Mouse (Mus musculus) hindbrain, embryonic 14.5 days (tissue): ENCODE results near the gene Ccz1. TPM values are rescaled to one million over a fixed set of nuclear protein-coding genes. Genes with fewer than 3 reads are reported as not detected.

ENCODE experiments used
- ATAC-seq: fragments of 200-750 bp; cut with Nextera tagmentation; 2 replicates; pipeline ENCODE4 v1.8.0; 2017; ENCODE audit warnings: moderate number of reproducible peaks, mild to moderate bottlenecking, moderate TSS enrichment, moderate library complexity; ENCODE audit not compliant: low FRiP score
- DNase-seq: peaks from one replicate; pipeline ENCODE4 v3.0.0-alpha.2; 2015; ENCODE audit warnings: low spot score
- H3K27ac ChIP-seq: fragments of 300-500 bp; sonication (generic); 2 replicates; pipeline ENCODE4 v1.5.1; 2014; ENCODE audit warnings: mild to moderate bottlenecking, moderate library complexity
- H3K27me3 ChIP-seq: fragments of 300-500 bp; sonication (generic); 2 replicates; pipeline ENCODE4 v1.6.1; 2014; ENCODE audit warnings: mild to moderate bottlenecking, low read length, mixed read lengths; ENCODE audit not compliant: control insufficient read depth, insufficient read depth
- H3K36me3 ChIP-seq: fragments of 300-500 bp; sonication (generic); replicated peaks from 2 replicates; pipeline ENCODE4 v1.6.1; 2014; ENCODE audit not compliant: control insufficient read depth, insufficient read depth
- H3K4me1 ChIP-seq: fragments of 300-500 bp; sonication (generic); replicated peaks from 2 replicates; pipeline ENCODE4 v1.6.1; 2014; ENCODE audit warnings: antibody characterized with exemption, low read length, mixed read lengths; ENCODE audit not compliant: control insufficient read depth, insufficient read depth
- H3K4me2 ChIP-seq: fragments of 300-500 bp; sonication (generic); replicated peaks from 2 replicates; pipeline ENCODE4 v1.6.1; 2014; ENCODE audit warnings: mild to moderate bottlenecking, moderate library complexity
- H3K4me3 ChIP-seq: fragments of 300-500 bp; sonication (generic); replicated peaks from 2 replicates; pipeline ENCODE4 v1.5.1; 2014; ENCODE audit warnings: mild to moderate bottlenecking, low read length
- H3K9ac ChIP-seq: fragments of 300-500 bp; sonication (generic); 2 replicates; pipeline ENCODE4 v1.6.1; 2014
- H3K9me3 ChIP-seq: fragments of 300-500 bp; sonication (generic); 2 replicates; pipeline ENCODE4 v1.6.1; 2016; ENCODE audit warnings: low read length; ENCODE audit not compliant: control insufficient read depth
- WGBS: fragments of 180-500 bp; shearing (Covaris S2); extraction: QIAGEN DNeasy Blood & Tissue Kit; methylation state at CpG from one replicate; pipeline ENCODE4 v1.1.7; 2014; 5-methylcytosine and 5-hydroxymethylcytosine counted together
- polyA plus RNA-seq: library from polyadenylated mRNA; unstranded; fragments of >200 nt; fragmentation: Nextera tagmentation; extraction: Ambion mirVana; gene quantifications from 2 replicates; pipeline ENCODE4 v1.2.1, GENCODE M21; 2014

Gene Ccz1
- polyA plus RNA-seq: 83.0 and 83.3 TPM in 2 replicates

GRCm38 (mm10) chr5:144014551-144015311 lies at the start of gene Ccz1:
TSS of gene Ccz1 (minus strand) at chr5:144014877.
- ATAC-seq: peak; percentile 99
- peak; percentile 83 for DNase-seq
- Histone ChIP-seq H3K27ac (peak within 1 kb of the TSS; percentile 79), H3K4me1 (peaks cover 7% of the 10 kb centered on the region; the same call in 1 of the 2 replicates), H3K9ac (peak within 1 kb of the TSS; percentile 78), H3K36me3 (peaks cover 29% of the 10 kb centered on the region), H3K9me3 (no peaks in the 10 kb centered on the region), H3K4me3 (peak within 1 kb of the TSS; percentile 90), H3K27me3 (no peaks in the 10 kb centered on the region), H3K4me2 (peak within 1 kb of the TSS; percentile 60)
- WGBS: 4% methylated on average over 46 of the region's 47 CpGs

GRCm38 (mm10) chr5:144064093-144064492 lies 49.4 kb upstream of the Ccz1 start:
- DNase-seq: no peak
- Histone ChIP-seq H3K27ac (no peak overlapping the region), H3K36me3 (no peaks in the 10 kb centered on the region), H3K4me3 (no peak overlapping the region), H3K9ac (no peak overlapping the region), H3K4me2 (no peak overlapping the region), H3K9me3 (peaks cover 3% of the 10 kb centered on the region; the same call in 1 of the 2 replicates), H3K27me3 (no peaks in the 10 kb centered on the region), H3K4me1 (no peaks in the 10 kb centered on the region)
- no peak for ATAC-seq
- WGBS: 65% methylated on average over 5 of the region's 5 CpGs

- Histone ChIP-seq H3K27me3 (no peaks in the 10 kb centered on the region), H3K36me3 (no peaks in the 10 kb centered on the region), H3K9ac (no peak overlapping the region), H3K9me3 (no peaks in the 10 kb centered on the region), H3K4me2 (no peak overlapping the region), H3K4me1 (no peaks in the 10 kb centered on the region), H3K27ac (no peak overlapping the region), H3K4me3 (no peak overlapping the region)
- DNase-seq (no peak), ATAC-seq (no peak)
- 90% methylated on average over 6 of the region's 6 CpGs for WGBS
These were observed 39.7 kb upstream of the Ccz1 start for GRCm38 (mm10) chr5:144054340-144054739.

GRCm38 (mm10) chr5:144053450-144053849 lies 38.8 kb upstream of the Ccz1 start:
- Histone ChIP-seq H3K27ac (no peak overlapping the region), H3K9ac (no peak overlapping the region), H3K4me1 (no peaks in the 10 kb centered on the region), H3K27me3 (no peaks in the 10 kb centered on the region), H3K9me3 (no peaks in the 10 kb centered on the region), H3K36me3 (no peaks in the 10 kb centered on the region), H3K4me2 (no peak overlapping the region), H3K4me3 (no peak overlapping the region)
- 44% methylated on average over 3 of the region's 3 CpGs for WGBS
- DNase-seq: no peak
- no peak for ATAC-seq

- no peak overlapping the region for H3K4me2 ChIP-seq
- H3K27me3 ChIP-seq: no peaks in the 10 kb centered on the region
- no peak for DNase-seq
These were observed 36.6 kb upstream of the Ccz1 start for GRCm38 (mm10) chr5:144051268-144051667.

GRCm38 (mm10) chr5:144049881-144050280 lies 35.2 kb upstream of the Ccz1 start:
- ATAC-seq (no peak), DNase-seq (no peak)
- H3K36me3 ChIP-seq: no peaks in the 10 kb centered on the region
- no peaks in the 10 kb centered on the region for H3K9me3 ChIP-seq
- H3K27me3 ChIP-seq: no peaks in the 10 kb centered on the region
- WGBS: 80% methylated on average over 3 of the region's 3 CpGs
- H3K4me2 ChIP-seq: no peak overlapping the region
- H3K4me1 ChIP-seq: no peaks in the 10 kb centered on the region
- H3K4me3 ChIP-seq: no peak overlapping the region
- H3K27ac ChIP-seq: no peak overlapping the region
- H3K9ac ChIP-seq: no peak overlapping the region

More at GRCm38 (mm10) chr5:144051268-144051667, 36.6 kb upstream of the Ccz1 start:
- H3K27ac ChIP-seq: no peak overlapping the region
- H3K4me3 ChIP-seq: no peak overlapping the region
- H3K9ac ChIP-seq: no peak overlapping the region
- ATAC-seq: no peak
- H3K9me3 ChIP-seq: no peaks in the 10 kb centered on the region
- no peaks in the 10 kb centered on the region for H3K36me3 ChIP-seq
- H3K4me1 ChIP-seq: no peaks in the 10 kb centered on the region

GRCm38 (mm10) chr5:144047324-144047723 lies 32.6 kb upstream of the Ccz1 start:
- Histone ChIP-seq H3K9me3 (no peaks in the 10 kb centered on the region), H3K27ac (peak overlapping the region; percentile 54; the same call in 1 of the 2 replicates), H3K4me3 (no peak overlapping the region), H3K9ac (no peak overlapping the region), H3K4me2 (no peak overlapping the region), H3K27me3 (no peaks in the 10 kb centered on the region), H3K36me3 (no peaks in the 10 kb centered on the region), H3K4me1 (no peaks in the 10 kb centered on the region)
- DNase-seq (peak; percentile 33), ATAC-seq (no peak)
- WGBS: 54% methylated on average over 13 of the region's 13 CpGs

GRCm38 (mm10) chr5:144043166-144043565 lies 28.5 kb upstream of the Ccz1 start:
- H3K27ac ChIP-seq: no peak overlapping the region
- H3K9me3 ChIP-seq: no peaks in the 10 kb centered on the region
- no peaks in the 10 kb centered on the region for H3K4me1 ChIP-seq
- DNase-seq: no peak
- H3K9ac ChIP-seq: no peak overlapping the region
- H3K4me2 ChIP-seq: no peak overlapping the region
- H3K4me3 ChIP-seq: no peak overlapping the region
- WGBS: 89% methylated on average over 11 of the region's 11 CpGs
- no peak for ATAC-seq
- no peaks in the 10 kb centered on the region for H3K27me3 ChIP-seq
- no peaks in the 10 kb centered on the region for H3K36me3 ChIP-seq

- no peak overlapping the region for H3K9ac ChIP-seq
- 44% methylated on average over 11 of the region's 11 CpGs for WGBS
- ATAC-seq: no peak
- no peak overlapping the region for H3K4me3 ChIP-seq
- no peak overlapping the region for H3K4me2 ChIP-seq
- peak; percentile 79 for DNase-seq
- no peaks in the 10 kb centered on the region; the same call in 1 of the 2 replicates for H3K27me3 ChIP-seq
- no peaks in the 10 kb centered on the region for H3K9me3 ChIP-seq
- H3K36me3 ChIP-seq: no peaks in the 10 kb centered on the region
- no peaks in the 10 kb centered on the region for H3K4me1 ChIP-seq
- H3K27ac ChIP-seq: no peak overlapping the region
These were observed 26.2 kb upstream of the Ccz1 start for GRCm38 (mm10) chr5:144040720-144041364.
